Mouse (Mus musculus): ENCODE results near the gene Cdca8.

GRCm38 (mm10) chr4:124890831-124891230 lies 48.3 kb downstream of the Cdca8 start:
- no peak for TF ChIP-seq EP300 (IDR thresholded peaks at IDR 0.05; ENCODE audit: insufficient read depth, low read depth, low read length)
- TF ChIP-seq CTCF (IDR thresholded peaks at IDR 0.05; ENCODE audit: low read depth, low read length), result no peak
